Mouse (Mus musculus) ovary, adult 10 weeks (tissue): Measurements from ENCODE around the gene Hsd11b2. TPM values are rescaled to one million over a fixed set of nuclear protein-coding genes. Genes with fewer than 3 reads are reported as not detected.

Experiments
- polyA plus RNA-seq: library from polyadenylated mRNA; stranded (reverse); fragments of 350-450 nt; fragmentation: Illumina TruSeq; extraction: RNeasy Lipid Tissue Mini Kit (QIAGEN cat#74804); gene quantifications from one replicate; pipeline ENCODE4 v1.2.3, GENCODE M21; 2014

The Hsd11b2 gene
- 7.0 TPM for polyA plus RNA-seq

GRCm38 (mm10) chr8:105518436-105519313 is at the start of gene Hsd11b2:
Gene Hsd11b2 (plus strand): TSS chr8:105518755.

GRCm38 (mm10) chr8:105471314-105472015 is 47.1 kb upstream of the Hsd11b2 start, which contains the start of gene Tppp3:
Gene Tppp3 (minus strand): TSS chr8:105471526.

GRCm38 (mm10) chr8:105496439-105497180 is 21.9 kb upstream of the Hsd11b2 start, which contains the start of gene Zdhhc1:
Gene Zdhhc1 (minus strand): TSS chr8:105496902.

GRCm38 (mm10) chr8:105565952-105566702 is 47.6 kb downstream of the Hsd11b2 start, which contains the start of gene Atp6v0d1:
Gene Atp6v0d1 (minus strand): TSS chr8:105566047.

Other genes starting within 250 kb of the Hsd11b2 start
- gene Hsf4, start 249.0 kb upstream of the Hsd11b2 start, polyA plus RNA-seq = not detected
- not detected for gene Nol3, start 242.6 kb upstream of the Hsd11b2 start, polyA plus RNA-seq
- 1.3 TPM for gene 4931428F04Rik, start 228.9 kb upstream of the Hsd11b2 start, polyA plus RNA-seq
- gene Exoc3l, start 222.7 kb upstream of the Hsd11b2 start, polyA plus RNA-seq = 0.40 TPM
- 3.7 TPM for gene E2f4, start 221.1 kb upstream of the Hsd11b2 start, polyA plus RNA-seq
- gene Elmo3, start 213.2 kb upstream of the Hsd11b2 start, polyA plus RNA-seq = 0.63 TPM
- gene Lrrc29, start 192.5 kb upstream of the Hsd11b2 start, polyA plus RNA-seq = not detected
- gene Tmem208, start 192.4 kb upstream of the Hsd11b2 start, polyA plus RNA-seq = 3.2 TPM
- 0.26 TPM for gene Fhod1, start 170.8 kb upstream of the Hsd11b2 start, polyA plus RNA-seq
- gene Slc9a5, start 169.9 kb upstream of the Hsd11b2 start, polyA plus RNA-seq = not detected
- 0.37 TPM for gene Plekhg4, start 145.5 kb upstream of the Hsd11b2 start, polyA plus RNA-seq
- gene Kctd19, start 105.3 kb upstream of the Hsd11b2 start, polyA plus RNA-seq = not detected
- gene Lrrc36, start 105.2 kb upstream of the Hsd11b2 start, polyA plus RNA-seq = 0.46 TPM
- not detected for gene Tppp3, start 47.2 kb upstream of the Hsd11b2 start, polyA plus RNA-seq
- gene Zdhhc1, start 21.9 kb upstream of the Hsd11b2 start, polyA plus RNA-seq = 2.0 TPM
- 13.5 TPM for gene Atp6v0d1, start 47.3 kb downstream of the Hsd11b2 start, polyA plus RNA-seq
- 0.63 TPM for gene Ripor1, start 86.5 kb downstream of the Hsd11b2 start, polyA plus RNA-seq
- gene Ctcf, start 117.8 kb downstream of the Hsd11b2 start, polyA plus RNA-seq = 134 TPM
- not detected for gene Agrp, start 118.6 kb downstream of the Hsd11b2 start, polyA plus RNA-seq
- gene Carmil2, start 167.5 kb downstream of the Hsd11b2 start, polyA plus RNA-seq = not detected
- gene Acd, start 182.3 kb downstream of the Hsd11b2 start, polyA plus RNA-seq = 1.3 TPM
- not detected for gene Pard6a, start 182.4 kb downstream of the Hsd11b2 start, polyA plus RNA-seq
- not detected for gene 4933405L10Rik, start 188.9 kb downstream of the Hsd11b2 start, polyA plus RNA-seq
- gene Enkd1, start 189.5 kb downstream of the Hsd11b2 start, polyA plus RNA-seq = 0.54 TPM
- gene Gfod2, start 239.9 kb downstream of the Hsd11b2 start, polyA plus RNA-seq = 0.48 TPM